ENCODE assay signal across 15 mouse cellular contexts in the genomic region with DNA sequence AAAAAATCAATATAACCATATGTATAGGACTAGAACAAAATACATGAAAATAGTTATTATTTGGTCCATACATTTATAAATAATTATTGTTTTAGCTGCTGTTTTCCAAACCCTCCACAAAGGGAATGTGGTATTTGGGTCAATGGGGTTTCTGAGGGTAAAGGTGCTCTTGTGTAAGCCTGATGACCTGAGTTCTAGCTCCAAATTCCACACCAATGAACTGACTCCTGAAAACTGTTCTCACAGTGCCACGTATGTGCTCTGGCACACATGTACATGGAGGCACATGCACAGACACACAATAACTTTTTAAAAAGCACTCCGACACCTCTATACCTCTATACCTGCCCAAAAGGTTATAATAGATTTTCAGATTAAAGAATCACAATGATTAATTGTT.
"Had no signal": no experiment of that assay in that cellular context is flagged by ENCODE, and none has a peak within 500 bp of the region (broad histone marks: within the 10 kb centered on the region; RNA-seq: fewer than 3 reads in every experiment).

No protein-coding gene starts in this region.

- H3K36me3 ChIP-seq: limb, embryonic 12.5 days; liver, embryonic 12.5 days; liver, embryonic 15.5 days; midbrain, embryonic 12.5 days; midbrain, embryonic 15.5 days; neural tube, embryonic 13.5 days had no signal

- H3K27me3 ChIP-seq: limb, embryonic 12.5 days; liver, embryonic 15.5 days had no signal

- ATAC-seq: intestine, postnatal 0 days; liver, embryonic 12.5 days; midbrain, embryonic 15.5 days had no signal

- H3K27ac ChIP-seq: left cerebral cortex, adult 2 months; limb, embryonic 12.5 days; liver, embryonic 12.5 days; liver, embryonic 15.5 days; midbrain, embryonic 12.5 days; midbrain, embryonic 15.5 days; neural tube, embryonic 13.5 days had no signal

- H3K4me2 ChIP-seq: limb, embryonic 12.5 days; liver, embryonic 12.5 days; liver, embryonic 15.5 days; midbrain, embryonic 12.5 days had no signal

- H3K9ac ChIP-seq: limb, embryonic 12.5 days; liver, embryonic 12.5 days; liver, embryonic 15.5 days; midbrain, embryonic 12.5 days; midbrain, embryonic 15.5 days; neural tube, embryonic 13.5 days had no signal

- DNase-seq: layer of hippocampus, postnatal 36 days; lung, adult 2 months; lung, postnatal 14 days; lung, postnatal 4 days; retina, postnatal 1 day; thymus, adult 18-20 months; thymus, postnatal 36 days had no signal

- H3K4me3 ChIP-seq: left cerebral cortex, adult 2 months; limb, embryonic 12.5 days; liver, embryonic 12.5 days; liver, embryonic 15.5 days; midbrain, embryonic 12.5 days; midbrain, embryonic 15.5 days; neural tube, embryonic 13.5 days had no signal

- H3K4me1 ChIP-seq: midbrain, embryonic 12.5 days had no signal

- H3K9me3 ChIP-seq: limb, embryonic 12.5 days; liver, embryonic 12.5 days; liver, embryonic 15.5 days; midbrain, embryonic 12.5 days; midbrain, embryonic 15.5 days; neural tube, embryonic 13.5 days had no signal
